Mouse (Mus musculus) brain, embryonic 14.5 days (tissue): ENCODE measurements around the gene Arih1.

ENCODE experiments used
- CTCF ChIP-seq: fragments of 200-500 bp; IDR thresholded peaks from 2 replicates; pipeline ENCODE4 v1.5.1; 2012; ENCODE audit warnings: inconsistent platforms, mild to moderate bottlenecking, moderate library complexity, borderline replicate concordance; ENCODE audit not compliant: insufficient read depth, insufficient read length; ENCODE audit errors: extremely low read depth
- POLR2A ChIP-seq: fragments of 200-500 bp; IDR thresholded peaks from 2 replicates; pipeline ENCODE4 v1.6.1; 2012; ENCODE audit warnings: mild to moderate bottlenecking, inconsistent platforms, borderline replicate concordance; ENCODE audit not compliant: poor library complexity, insufficient read depth, insufficient read length, severe bottlenecking; ENCODE audit errors: extremely low read depth

GRCm38 (mm10) chr9:59485511-59486075, 825 bp downstream of the Arih1 start:
- no peak for TF ChIP-seq POLR2A
- TF ChIP-seq CTCF = 0 out of 2 replicates have a peak, but pooled peaks have one; percentile 1
